Mouse (Mus musculus) urinary bladder, postnatal 25 days (tissue): ENCODE measurements around the gene Arhgdia.

Experiments used
- DNase-seq: peaks from one replicate; pipeline ENCODE4 v3.0.0; 2022; ENCODE audit warnings: low spot score

Arhgdia gene

DNA sequence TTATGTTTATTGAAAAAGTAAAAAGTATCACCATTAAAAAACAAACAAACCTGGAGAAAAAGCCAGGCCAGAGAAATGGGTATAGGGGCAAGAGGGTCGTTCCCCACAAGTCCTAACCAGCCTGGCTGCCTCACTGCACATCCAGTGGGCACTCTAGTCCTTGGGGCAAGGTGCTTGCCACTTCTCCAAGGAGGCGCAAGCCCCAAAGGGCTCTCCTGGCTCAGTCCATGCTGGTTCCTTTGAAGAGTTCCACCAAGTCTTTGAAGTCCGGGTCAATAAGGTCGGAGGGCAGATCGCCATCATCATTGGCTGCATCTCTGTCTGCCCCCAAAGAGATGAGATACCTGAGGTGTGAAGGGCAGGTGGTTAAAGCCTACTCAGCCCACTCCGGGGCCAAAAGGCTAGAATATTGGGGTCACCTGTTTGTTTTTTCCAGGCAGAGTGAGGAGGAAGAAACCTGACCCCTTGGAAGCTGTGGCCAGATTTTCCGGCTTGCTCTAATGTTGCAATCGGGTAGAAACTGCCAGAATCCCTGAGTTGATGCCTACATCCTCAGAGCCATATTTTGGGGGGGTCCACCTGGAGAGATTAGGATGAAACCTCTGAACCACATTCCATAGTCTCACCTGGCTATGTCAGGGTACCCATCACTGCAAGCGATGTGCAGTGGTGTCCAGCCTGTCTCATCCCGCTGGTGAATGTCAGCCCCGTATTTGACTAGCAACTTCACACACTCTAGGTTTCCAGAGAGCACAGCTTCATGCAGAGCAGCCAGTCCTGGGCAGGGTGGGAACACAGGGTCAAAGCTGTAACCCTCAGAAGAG, 31.2 kb downstream of the Arhgdia start:
- no peak for DNase-seq

DNA sequence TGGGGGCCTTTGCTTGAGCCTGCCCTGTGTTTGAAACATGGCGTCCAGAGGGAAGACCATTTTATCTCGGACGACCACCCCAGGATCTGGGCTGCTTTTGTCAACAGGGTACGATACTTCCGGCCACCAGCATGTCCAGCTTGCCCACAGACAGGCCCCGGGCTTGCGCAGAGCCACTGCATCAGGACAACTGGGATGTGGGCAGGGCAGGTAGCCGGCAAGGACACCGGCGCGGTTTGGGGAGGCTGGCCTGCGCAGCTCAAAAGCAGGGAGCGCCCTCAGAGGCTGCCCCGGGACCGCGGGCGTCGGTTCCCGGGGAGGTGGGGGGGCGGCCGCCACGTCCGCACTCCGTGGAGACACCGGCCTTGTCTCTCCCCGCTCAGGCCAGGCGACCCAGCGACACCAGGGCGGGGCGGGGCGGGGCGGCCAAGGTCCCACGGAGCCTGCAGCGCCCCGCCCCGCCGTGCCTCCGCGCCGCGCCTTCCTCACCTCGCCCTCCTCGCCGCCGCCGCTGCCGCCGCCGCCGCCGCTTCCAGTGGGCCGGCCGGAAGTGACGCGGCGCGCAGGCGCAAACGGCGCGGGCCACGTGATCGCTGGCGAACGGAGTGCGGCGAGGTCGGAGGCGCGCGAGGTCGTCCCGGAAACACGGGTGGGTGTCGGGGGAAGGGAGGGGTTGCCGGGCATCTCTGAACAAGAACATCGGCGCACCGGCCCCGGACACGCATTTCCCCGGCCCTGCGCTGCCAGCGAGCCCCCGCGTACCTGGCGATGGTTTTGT, 32.1 kb downstream of the Arhgdia start, which contains the start of gene Mcrip1:
Gene Mcrip1 (minus strand): TSS at position 560 of the 778 bp plus-strand sequence.
- peak; percentile 96 for DNase-seq

DNA sequence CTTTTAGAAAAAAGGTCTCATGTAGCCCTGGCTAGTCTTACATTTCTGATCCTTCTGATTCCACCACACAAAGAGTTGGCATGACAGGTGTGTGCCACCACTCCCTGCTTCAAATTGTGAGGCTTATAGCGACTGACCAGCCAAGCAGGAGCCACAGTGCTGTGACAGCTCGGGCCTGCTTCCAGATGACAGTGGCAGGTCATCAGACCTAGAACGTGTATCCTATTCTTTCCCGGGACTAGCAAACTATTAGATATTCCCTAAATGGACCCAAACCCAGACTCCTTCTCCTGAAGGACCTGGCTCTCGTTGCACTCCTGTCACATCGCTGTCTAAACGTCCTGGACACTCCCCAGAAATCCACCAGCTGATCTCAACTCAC, 32.6 kb downstream of the Arhgdia start:
- DNase-seq = no peak

DNA sequence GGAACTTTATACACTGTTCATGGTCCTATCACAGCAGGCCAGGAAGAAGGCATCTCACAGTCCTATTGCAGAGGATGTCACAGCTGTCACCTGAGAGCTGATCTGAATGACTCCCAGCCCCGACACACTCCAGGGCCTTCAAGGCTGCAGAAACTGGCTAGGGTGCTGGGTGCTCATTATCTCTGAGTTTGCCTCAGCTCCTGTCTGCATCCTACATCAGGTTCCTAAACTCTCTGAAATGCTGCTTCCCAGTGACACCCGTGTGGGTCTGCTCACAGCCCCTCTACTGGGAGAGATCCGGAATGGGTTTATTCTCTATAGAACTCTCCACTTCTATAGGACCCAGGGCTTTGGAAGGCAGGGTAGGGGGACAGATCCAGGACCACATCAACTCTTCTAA, 33.2 kb downstream of the Arhgdia start:
- no peak for DNase-seq

- no peak for DNase-seq
These were observed 34.0 kb downstream of the Arhgdia start for GRCm38 (mm10) chr11:120547469-120547868.

DNA sequence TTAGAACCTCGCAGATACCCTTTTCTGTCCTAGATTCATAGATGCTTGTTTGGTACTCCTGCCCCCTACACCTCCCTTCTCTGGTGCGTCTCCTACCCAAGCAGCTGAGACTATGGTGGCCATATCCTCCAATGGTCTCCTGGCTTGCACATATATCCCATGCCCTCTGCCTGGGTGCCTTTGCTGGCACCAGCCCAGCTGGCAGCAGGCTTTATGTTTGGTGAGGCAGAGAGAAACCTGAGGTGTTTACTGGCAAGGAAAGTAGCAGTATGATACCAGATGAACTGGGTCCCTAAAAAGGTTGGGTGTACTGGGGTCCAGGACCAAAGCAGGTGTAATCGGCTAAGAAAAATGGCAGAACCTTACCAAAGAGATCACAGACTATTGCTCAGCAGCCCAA, 35.5 kb downstream of the Arhgdia start:
- DNase-seq = no peak

GRCm38 (mm10) chr11:120542376-120542775, 39.0 kb downstream of the Arhgdia start:
- DNase-seq = no peak

DNA sequence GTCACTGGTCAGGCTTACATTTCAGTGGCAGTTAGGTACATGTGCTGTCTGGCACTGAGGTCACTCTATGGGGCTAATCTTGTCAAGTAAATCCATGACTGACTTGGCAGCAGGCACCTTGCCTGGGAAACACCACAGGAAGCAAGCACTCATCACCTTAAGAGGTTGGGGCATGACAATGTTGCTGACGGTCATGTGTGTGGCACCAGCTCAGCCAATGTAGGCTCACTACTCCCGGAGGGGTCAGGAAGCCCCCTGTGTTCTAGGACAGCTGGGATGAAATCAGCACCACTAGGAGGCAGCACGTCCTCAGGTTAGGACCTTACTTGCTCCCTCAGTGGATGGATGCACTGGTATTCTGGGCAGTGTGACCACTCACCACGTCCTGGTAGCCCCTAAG, 39.5 kb downstream of the Arhgdia start:
- no peak for DNase-seq

GRCm38 (mm10) chr11:120539285-120540014, 42.0 kb downstream of the Arhgdia start:
- peak; percentile 35 for DNase-seq

GRCm38 (mm10) chr11:120538955-120539284, 42.5 kb downstream of the Arhgdia start:
- no peak for DNase-seq

DNA sequence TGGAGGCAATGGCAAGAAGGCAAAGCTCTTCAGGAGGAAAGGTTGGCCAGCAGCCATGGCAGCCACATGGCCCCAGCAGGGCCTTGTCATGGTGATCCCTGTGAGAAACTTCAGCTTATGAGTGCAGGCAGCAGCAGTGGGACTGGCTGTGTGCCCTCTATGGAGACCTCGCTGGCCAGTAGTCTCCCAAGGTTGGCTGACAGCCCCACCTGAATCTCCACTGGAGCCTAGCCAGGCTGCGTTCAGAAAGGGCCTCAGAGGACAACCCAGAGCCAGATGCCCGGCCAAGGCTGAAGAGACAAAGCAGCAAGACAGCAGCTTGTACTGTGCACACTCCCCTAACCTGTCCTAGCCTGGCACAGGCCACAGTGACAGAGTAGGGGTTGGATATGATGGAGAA, 42.9 kb downstream of the Arhgdia start:
- no peak for DNase-seq

DNA sequence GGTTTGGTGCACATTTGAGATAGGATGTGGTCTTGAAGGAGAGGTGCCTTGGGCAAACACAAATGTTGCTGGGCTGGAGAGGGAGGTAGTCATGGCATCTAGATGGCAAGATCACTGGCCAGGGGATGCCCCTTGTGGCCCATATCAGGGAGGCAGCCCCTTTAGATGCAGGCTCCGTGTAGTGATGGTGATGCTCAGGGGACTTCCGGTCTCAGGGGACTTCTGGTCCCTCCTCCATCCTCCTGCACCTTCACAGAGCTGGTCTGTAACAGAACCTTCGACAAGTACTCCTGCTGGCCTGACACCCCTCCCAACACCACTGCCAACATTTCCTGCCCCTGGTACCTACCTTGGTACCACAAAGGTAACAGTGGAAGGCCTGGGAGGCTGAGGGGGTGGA, 45.6 kb downstream of the Arhgdia start:
- no peak for DNase-seq

DNA sequence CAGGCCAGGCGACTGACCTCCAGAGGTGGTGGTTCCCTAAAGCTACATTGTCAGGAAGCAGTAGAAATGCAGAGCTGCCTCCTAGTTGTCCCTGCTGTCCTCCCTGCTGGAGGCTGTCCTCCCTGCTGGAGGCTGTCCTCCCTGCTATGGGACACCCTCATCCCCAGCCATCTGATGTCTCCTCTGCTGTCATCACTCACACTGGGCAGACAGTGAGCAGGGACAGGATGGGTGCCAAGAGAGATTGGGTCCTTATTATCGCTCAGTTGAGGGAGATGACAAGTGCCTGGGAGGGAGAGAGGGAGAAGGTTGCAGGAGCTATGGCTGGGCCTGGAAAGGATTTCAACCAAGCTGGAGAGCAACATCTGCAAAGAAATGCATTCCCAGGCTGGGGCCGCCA, 46.3 kb downstream of the Arhgdia start:
- no peak for DNase-seq

- no peak for DNase-seq
These were observed 47.3 kb downstream of the Arhgdia start for GRCm38 (mm10) chr11:120534093-120534492.

- no peak for DNase-seq
These were observed 49.8 kb downstream of the Arhgdia start for GRCm38 (mm10) chr11:120531646-120532045.

DNA sequence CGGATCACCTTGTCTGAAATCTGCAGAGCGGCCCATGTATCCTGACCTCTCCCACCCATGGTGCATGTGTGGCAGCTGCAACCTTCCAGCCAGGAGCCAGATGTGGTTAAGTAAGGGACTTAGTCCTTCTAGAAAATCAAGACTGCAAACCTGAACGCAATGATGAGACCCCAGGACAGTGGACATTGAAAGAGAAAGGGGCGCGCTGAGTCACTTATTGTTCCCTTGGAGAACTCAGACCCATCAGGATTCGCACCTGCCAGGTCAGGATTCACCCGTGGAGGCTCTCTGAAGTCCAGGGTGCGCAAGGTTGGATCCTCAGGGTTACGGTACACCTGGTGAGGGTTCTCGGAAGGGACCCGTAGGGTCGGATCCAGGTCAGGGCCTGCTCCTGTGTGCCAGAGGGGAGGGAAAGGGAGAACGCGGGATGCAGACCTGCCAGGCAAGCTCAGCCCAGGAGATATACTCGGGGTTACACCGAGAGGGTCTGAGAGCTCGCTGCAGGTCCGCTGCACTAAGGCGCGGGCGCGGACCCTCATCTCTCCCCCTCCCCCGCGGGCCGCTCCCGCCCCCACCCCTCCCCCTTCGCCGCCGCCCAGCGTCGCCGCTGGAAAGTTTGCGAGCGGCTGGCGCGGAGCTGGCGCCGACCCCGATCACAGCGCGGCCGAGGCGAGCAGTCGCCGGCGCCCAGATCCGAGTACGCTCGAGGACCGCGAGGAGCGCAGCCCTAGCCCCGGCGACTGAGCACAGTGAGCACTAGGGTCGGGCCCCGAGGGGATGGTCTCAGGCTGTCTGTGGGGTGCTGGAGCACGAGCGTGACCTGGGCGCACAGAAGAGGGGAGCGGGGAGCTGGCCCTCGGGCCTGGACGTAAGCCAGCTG, 51.1 kb downstream of the Arhgdia start, which contains the start of gene Gcgr:
Gene Gcgr (plus strand): TSS at position 615 of the 880 bp plus-strand sequence.
- no peak for DNase-seq

GRCm38 (mm10) chr11:120528903-120529302, 52.5 kb downstream of the Arhgdia start:
- no peak for DNase-seq
